Mouse (Mus musculus): Measurements from ENCODE around the gene Mapk8ip2. TPM values are rescaled to one million over a fixed set of nuclear protein-coding genes. Genes with fewer than 3 reads are reported as not detected.

The Mapk8ip2 gene
- polyA plus RNA-seq, 1 experiment from 2014 or later, result 27.4 TPM

GRCm38 (mm10) chr15:89498049-89498960 lies 44.6 kb downstream of the Mapk8ip2 start:
- H3K27ac ChIP-seq (ENCODE audit: low read depth, low read length), result no peak overlapping the region
- 2% methylated on average over 41 of the region's 41 CpGs for WGBS
- H3K4me2 ChIP-seq (ENCODE audit: low read depth, low read length, severe bottlenecking), result peak overlapping the region; percentile 94
- peaks cover 15% of the 10 kb centered on the region for H3K4me1 ChIP-seq (replicated peaks; ENCODE audit: control insufficient read depth, insufficient read depth, low read length)
- no peaks in the 10 kb centered on the region for H3K9me3 ChIP-seq (ENCODE audit: control insufficient read depth, low read length)
- H3K27me3 ChIP-seq (ENCODE audit: control insufficient read depth, insufficient read depth, low read length), result peaks cover 19% of the 10 kb centered on the region
- H3K4me3 ChIP-seq (ENCODE audit: low read depth, low read length), result peak overlapping the region; percentile 74
- H3K36me3 ChIP-seq (ENCODE audit: control insufficient read depth, insufficient read depth, low read length), result no peaks in the 10 kb centered on the region
- peak; percentile 69 for DNase-seq (ENCODE audit: low spot score)
- H3K9ac ChIP-seq (ENCODE audit: low read length), result peak overlapping the region; percentile 79
- ATAC-seq (replicated peaks; ENCODE audit: low FRiP score), result peak; percentile 3; the same call in 1 of the 2 replicates

- H3K27me3 ChIP-seq (ENCODE audit: control insufficient read depth, insufficient read depth, low read length), result peaks cover 19% of the 10 kb centered on the region
- H3K4me1 ChIP-seq (replicated peaks; ENCODE audit: control insufficient read depth, insufficient read depth, low read length), result peaks cover 15% of the 10 kb centered on the region
- peak; percentile 59 for ATAC-seq (replicated peaks; ENCODE audit: low FRiP score)
- no peaks in the 10 kb centered on the region for H3K9me3 ChIP-seq (ENCODE audit: control insufficient read depth, low read length)
- peak within 1 kb of the TSS; percentile 50; the same call in 1 of the 2 replicates for H3K27ac ChIP-seq (ENCODE audit: low read depth, low read length)
- H3K4me2 ChIP-seq (ENCODE audit: low read depth, low read length, severe bottlenecking), result peak within 1 kb of the TSS; percentile 94
- WGBS, result 2% methylated on average over 44 of the region's 72 CpGs
- peak within 1 kb of the TSS; percentile 79 for H3K9ac ChIP-seq (ENCODE audit: low read length)
- H3K36me3 ChIP-seq (ENCODE audit: control insufficient read depth, insufficient read depth, low read length), result no peaks in the 10 kb centered on the region
- H3K4me3 ChIP-seq (ENCODE audit: low read depth, low read length), result peak within 1 kb of the TSS; percentile 74
- peak; percentile 79 for DNase-seq (ENCODE audit: low spot score)
Measured at GRCm38 (mm10) chr15:89498961-89499688, 45.4 kb downstream of the Mapk8ip2 start, which contains the start of gene Shank3. Shank3 (plus strand) TSS chr15:89499623.

- H3K9me3 ChIP-seq (ENCODE audit: control insufficient read depth, low read length), result no peaks in the 10 kb centered on the region
- DNase-seq (ENCODE audit: low spot score), result peak; percentile 90
- peak; percentile 84 for ATAC-seq (replicated peaks; ENCODE audit: low FRiP score)
- H3K9ac ChIP-seq (ENCODE audit: low read length), result peak overlapping the region; percentile 79
- WGBS, result under 1% methylated on average over 43 of the region's 60 CpGs
- H3K4me3 ChIP-seq (ENCODE audit: low read depth, low read length), result peak overlapping the region; percentile 74
- H3K27ac ChIP-seq (ENCODE audit: low read depth, low read length), result peak overlapping the region; percentile 50; the same call in 1 of the 2 replicates
- peaks cover 19% of the 10 kb centered on the region for H3K27me3 ChIP-seq (ENCODE audit: control insufficient read depth, insufficient read depth, low read length)
- H3K4me1 ChIP-seq (replicated peaks; ENCODE audit: control insufficient read depth, insufficient read depth, low read length), result peaks cover 15% of the 10 kb centered on the region
- H3K36me3 ChIP-seq (ENCODE audit: control insufficient read depth, insufficient read depth, low read length), result no peaks in the 10 kb centered on the region
- peak overlapping the region; percentile 94 for H3K4me2 ChIP-seq (ENCODE audit: low read depth, low read length, severe bottlenecking)
Measured at GRCm38 (mm10) chr15:89499784-89500220, 46.1 kb downstream of the Mapk8ip2 start.

- H3K27ac ChIP-seq (ENCODE audit: low read depth, low read length), result no peak overlapping the region
- under 1% methylated on average over 35 of the region's 35 CpGs for WGBS
- no peak for DNase-seq (ENCODE audit: low spot score)
Measured at GRCm38 (mm10) chr15:89500221-89500791, 46.6 kb downstream of the Mapk8ip2 start.

GRCm38 (mm10) chr15:89501321-89501720 lies 47.6 kb downstream of the Mapk8ip2 start:
- Histone ChIP-seq H3K4me2 (ENCODE audit: low read depth, low read length, severe bottlenecking) (no peak overlapping the region), H3K9ac (ENCODE audit: low read length) (no peak overlapping the region), H3K9me3 (ENCODE audit: control insufficient read depth, low read length) (no peaks in the 10 kb centered on the region), H3K4me3 (ENCODE audit: low read depth, low read length) (no peak overlapping the region), H3K36me3 (ENCODE audit: control insufficient read depth, insufficient read depth, low read length) (no peaks in the 10 kb centered on the region), H3K4me1 (replicated peaks; ENCODE audit: control insufficient read depth, insufficient read depth, low read length) (peaks cover 11% of the 10 kb centered on the region), H3K27me3 (ENCODE audit: control insufficient read depth, insufficient read depth, low read length) (peaks cover 19% of the 10 kb centered on the region), H3K27ac (ENCODE audit: low read depth, low read length) (no peak overlapping the region)
- ATAC-seq (replicated peaks; ENCODE audit: low FRiP score), result no peak
- 85% methylated on average over 3 of the region's 3 CpGs for WGBS
- no peak for DNase-seq (ENCODE audit: low spot score)

More at GRCm38 (mm10) chr15:89500221-89500791, 46.6 kb downstream of the Mapk8ip2 start:
- Histone ChIP-seq H3K4me2 (ENCODE audit: low read depth, low read length, severe bottlenecking) (peak overlapping the region; percentile 94), H3K9ac (ENCODE audit: low read length) (peak overlapping the region; percentile 79), H3K4me1 (replicated peaks; ENCODE audit: control insufficient read depth, insufficient read depth, low read length) (peaks cover 15% of the 10 kb centered on the region), H3K9me3 (ENCODE audit: control insufficient read depth, low read length) (no peaks in the 10 kb centered on the region), H3K4me3 (ENCODE audit: low read depth, low read length) (peak overlapping the region; percentile 74), H3K36me3 (ENCODE audit: control insufficient read depth, insufficient read depth, low read length) (no peaks in the 10 kb centered on the region), H3K27me3 (ENCODE audit: control insufficient read depth, insufficient read depth, low read length) (peaks cover 19% of the 10 kb centered on the region)
- ATAC-seq (replicated peaks; ENCODE audit: low FRiP score), result peak; percentile 54; the same call in 1 of the 2 replicates

- Histone ChIP-seq H3K4me3 (ENCODE audit: low read depth, low read length) (no peak overlapping the region), H3K4me1 (replicated peaks; ENCODE audit: control insufficient read depth, insufficient read depth, low read length) (peaks cover 3% of the 10 kb centered on the region), H3K9ac (ENCODE audit: low read length) (no peak overlapping the region), H3K9me3 (ENCODE audit: control insufficient read depth, low read length) (no peaks in the 10 kb centered on the region), H3K4me2 (ENCODE audit: low read depth, low read length, severe bottlenecking) (no peak overlapping the region), H3K27ac (ENCODE audit: low read depth, low read length) (no peak overlapping the region), H3K36me3 (ENCODE audit: control insufficient read depth, insufficient read depth, low read length) (no peaks in the 10 kb centered on the region), H3K27me3 (ENCODE audit: control insufficient read depth, insufficient read depth, low read length) (peaks cover 4% of the 10 kb centered on the region; the same call in 1 of the 2 replicates)
- DNase-seq (ENCODE audit: low spot score) (no peak), ATAC-seq (replicated peaks; ENCODE audit: low FRiP score) (no peak)
- whole genome bisulfite sequencing, result 96% methylated on average over 9 of the region's 9 CpGs
Measured at GRCm38 (mm10) chr15:89504838-89505237, 51.1 kb downstream of the Mapk8ip2 start.

GRCm38 (mm10) chr15:89507751-89508150 lies 54.0 kb downstream of the Mapk8ip2 start:
- no peak for DNase-seq (ENCODE audit: low spot score)
- Histone ChIP-seq H3K9me3 (ENCODE audit: control insufficient read depth, low read length) (no peaks in the 10 kb centered on the region), H3K4me1 (replicated peaks; ENCODE audit: control insufficient read depth, insufficient read depth, low read length) (no peaks in the 10 kb centered on the region), H3K27ac (ENCODE audit: low read depth, low read length) (no peak overlapping the region), H3K9ac (ENCODE audit: low read length) (no peak overlapping the region), H3K27me3 (ENCODE audit: control insufficient read depth, insufficient read depth, low read length) (no peaks in the 10 kb centered on the region), H3K4me3 (ENCODE audit: low read depth, low read length) (no peak overlapping the region), H3K4me2 (ENCODE audit: low read depth, low read length, severe bottlenecking) (no peak overlapping the region), H3K36me3 (ENCODE audit: control insufficient read depth, insufficient read depth, low read length) (no peaks in the 10 kb centered on the region)
- ATAC-seq (replicated peaks; ENCODE audit: low FRiP score), result no peak
- 89% methylated on average over 8 of the region's 8 CpGs for WGBS

GRCm38 (mm10) chr15:89512679-89513078 lies 59.0 kb downstream of the Mapk8ip2 start:
- WGBS, result 86% methylated on average over 4 of the region's 4 CpGs
- Histone ChIP-seq H3K4me3 (ENCODE audit: low read depth, low read length) (no peak overlapping the region), H3K36me3 (ENCODE audit: control insufficient read depth, insufficient read depth, low read length) (no peaks in the 10 kb centered on the region), H3K27me3 (ENCODE audit: control insufficient read depth, insufficient read depth, low read length) (no peaks in the 10 kb centered on the region), H3K9me3 (ENCODE audit: control insufficient read depth, low read length) (no peaks in the 10 kb centered on the region), H3K4me2 (ENCODE audit: low read depth, low read length, severe bottlenecking) (no peak overlapping the region), H3K4me1 (replicated peaks; ENCODE audit: control insufficient read depth, insufficient read depth, low read length) (no peaks in the 10 kb centered on the region), H3K9ac (ENCODE audit: low read length) (no peak overlapping the region), H3K27ac (ENCODE audit: low read depth, low read length) (no peak overlapping the region)
- ATAC-seq (replicated peaks; ENCODE audit: low FRiP score), result no peak
- DNase-seq (ENCODE audit: low spot score), result no peak
